Mouse (Mus musculus): Measurements from ENCODE around the gene Mak.

DNA sequence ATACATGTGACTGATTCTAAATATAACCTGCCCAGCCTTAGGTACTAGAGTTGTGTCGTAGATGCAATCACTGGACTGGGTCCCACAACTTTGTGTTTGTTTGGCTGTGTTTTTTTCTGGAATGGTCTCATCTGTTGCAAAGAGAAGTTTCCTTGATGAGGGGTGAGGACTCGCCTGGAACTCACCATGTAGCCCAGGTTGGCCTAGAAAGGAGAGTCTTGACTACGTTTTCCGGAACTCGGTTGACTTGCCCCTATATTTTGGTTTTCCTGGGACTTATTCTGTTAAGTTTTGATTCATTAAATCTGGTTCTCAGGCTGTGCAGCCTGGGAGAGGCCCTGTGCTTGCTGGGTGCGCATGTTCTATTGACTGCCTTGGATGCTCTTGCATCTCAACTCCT lies 1.2 kb upstream of the Mak start:
- TF ChIP-seq CTCF (IDR thresholded peaks at IDR 0.05; ENCODE audit: low read depth) = no peak
- TF ChIP-seq EP300 (IDR thresholded peaks at IDR 0.05; ENCODE audit: low read depth) = no peak

All from heart, postnatal 0 days (tissue).